Mouse (Mus musculus): ENCODE measurements around the gene Nceh1. TPM values are rescaled to one million over a fixed set of nuclear protein-coding genes. Genes with fewer than 3 reads are reported as not detected.
"Not testable (repeated sequence)": the region's sequence is repeated elsewhere in the genome, so short reads cannot be mapped to it uniquely, and the experiment has no call there.

Gene Nceh1
- polyA plus RNA-seq, 1 experiment = 2.4 TPM

- peak overlapping the region; percentile 89 for H3K27ac ChIP-seq (replicated peaks; ENCODE audit: low read depth, low read length)
- H3K4me1 ChIP-seq (ENCODE audit: control insufficient read depth, insufficient read depth, insufficient read length, low read length) = peaks cover 11% of the 10 kb centered on the region; the same call in 1 of the 2 replicates
Measured at GRCm38 (mm10) chr3:27272926-27273745, 90.4 kb downstream of the Nceh1 start.

GRCm38 (mm10) chr3:27279286-27279925 is 96.6 kb downstream of the Nceh1 start:
- peaks cover 20% of the 10 kb centered on the region for H3K4me1 ChIP-seq (ENCODE audit: control insufficient read depth, insufficient read depth, insufficient read length, low read length)
- H3K27ac ChIP-seq (replicated peaks; ENCODE audit: low read depth, low read length) = peak overlapping the region; percentile 78
- not testable (repeated sequence) for H3K4me3 ChIP-seq (ENCODE audit: insufficient read depth, low read depth, low read length)

More at GRCm38 (mm10) chr3:27272926-27273745, 90.4 kb downstream of the Nceh1 start:
- H3K4me3 ChIP-seq (ENCODE audit: insufficient read depth, low read depth, low read length) = no peak overlapping the region; the same call in 1 of the 2 replicates

DNA sequence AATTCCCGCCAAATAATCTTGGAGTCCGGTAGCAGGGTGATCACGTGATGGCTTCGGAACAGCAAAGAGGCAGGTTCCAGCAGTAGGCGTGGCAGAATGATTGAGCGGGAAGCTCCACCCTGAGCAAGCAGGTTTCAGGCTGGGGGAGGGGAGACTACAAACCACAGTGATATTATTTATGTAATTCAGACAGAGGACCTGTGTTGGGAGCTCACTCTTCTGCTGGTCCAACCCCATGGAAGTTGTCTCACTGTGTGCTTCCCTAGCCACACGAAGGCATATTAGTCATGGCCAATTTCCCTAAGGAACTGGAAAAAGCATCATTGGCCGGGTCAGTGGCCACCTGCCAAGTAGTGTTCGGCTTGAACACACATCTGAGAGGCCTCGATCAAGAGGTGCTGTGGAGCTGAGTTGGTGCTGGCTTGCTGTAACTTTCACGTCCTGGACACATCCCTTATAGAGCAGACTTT is 97.5 kb downstream of the Nceh1 start:
- Histone ChIP-seq H3K27ac (replicated peaks; ENCODE audit: low read depth, low read length) (peak overlapping the region; percentile 75), H3K4me1 (ENCODE audit: control insufficient read depth, insufficient read depth, insufficient read length, low read length) (peaks cover 22% of the 10 kb centered on the region), H3K4me3 (ENCODE audit: insufficient read depth, low read depth, low read length) (no peak overlapping the region)

DNA sequence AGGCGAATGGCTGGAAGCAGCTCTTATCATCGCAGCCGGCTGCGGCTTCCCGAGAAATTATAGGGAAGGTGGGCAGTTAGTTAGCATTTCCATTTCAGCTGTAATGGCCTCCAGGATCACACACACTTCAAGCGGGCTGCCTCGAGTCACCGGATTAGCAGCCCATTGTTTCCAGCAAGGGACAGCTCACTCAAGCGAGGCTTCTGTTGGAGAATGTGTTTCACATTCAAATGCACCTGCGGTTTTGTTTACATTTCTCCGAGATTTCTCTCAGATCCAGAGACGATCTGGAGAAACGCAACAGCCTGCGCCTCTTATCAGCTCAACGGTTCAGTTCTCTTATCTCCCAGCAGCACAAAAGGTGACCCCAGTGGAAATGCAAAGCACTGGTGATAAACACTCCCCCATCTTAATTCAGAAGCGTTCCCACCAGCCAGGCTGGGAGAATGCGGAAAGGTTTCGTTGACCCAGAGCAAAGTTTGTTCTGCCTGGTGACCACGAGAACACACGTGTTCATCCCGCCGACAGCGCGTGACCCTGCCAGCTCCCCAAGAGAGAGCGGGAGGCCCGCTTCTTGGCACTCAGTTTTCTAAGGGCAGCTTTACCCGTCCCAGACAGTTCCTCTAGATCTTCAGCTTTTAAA is 100.4 kb downstream of the Nceh1 start:
- Histone ChIP-seq H3K4me3 (ENCODE audit: insufficient read depth, low read depth, low read length) (peak overlapping the region; percentile 34), H3K27ac (replicated peaks; ENCODE audit: low read depth, low read length) (peak overlapping the region; percentile 46; the same call in 1 of the 2 replicates)

GRCm38 (mm10) chr3:27283796-27284195 is 101.0 kb downstream of the Nceh1 start:
- H3K4me1 ChIP-seq (ENCODE audit: control insufficient read depth, insufficient read depth, insufficient read length, low read length) = peaks cover 21% of the 10 kb centered on the region
- H3K27ac ChIP-seq (replicated peaks; ENCODE audit: low read depth, low read length) = 0 out of 2 replicates have a peak overlapping the region, but pooled peaks have one; percentile 46
- H3K4me3 ChIP-seq (ENCODE audit: insufficient read depth, low read depth, low read length) = 0 out of 2 replicates have a peak overlapping the region, but pooled peaks have one; percentile 34

More for the DNA sequence above, 100.4 kb downstream of the Nceh1 start:
- peaks cover 18% of the 10 kb centered on the region for H3K4me1 ChIP-seq (ENCODE audit: control insufficient read depth, insufficient read depth, insufficient read length, low read length)

- Histone ChIP-seq H3K4me1 (ENCODE audit: control insufficient read depth, insufficient read depth, insufficient read length, low read length) (peaks cover 21% of the 10 kb centered on the region), H3K4me3 (ENCODE audit: insufficient read depth, low read depth, low read length) (no peak overlapping the region), H3K27ac (replicated peaks; ENCODE audit: low read depth, low read length) (no peak overlapping the region)
Measured at GRCm38 (mm10) chr3:27284227-27284626, 101.5 kb downstream of the Nceh1 start.

GRCm38 (mm10) chr3:27285072-27285471 is 102.3 kb downstream of the Nceh1 start:
- Histone ChIP-seq H3K27ac (replicated peaks; ENCODE audit: low read depth, low read length) (peak overlapping the region; percentile 68), H3K4me3 (ENCODE audit: insufficient read depth, low read depth, low read length) (no peak overlapping the region), H3K4me1 (ENCODE audit: control insufficient read depth, insufficient read depth, insufficient read length, low read length) (peaks cover 22% of the 10 kb centered on the region)

GRCm38 (mm10) chr3:27288301-27288700 is 105.5 kb downstream of the Nceh1 start:
- peaks cover 10% of the 10 kb centered on the region for H3K4me1 ChIP-seq (ENCODE audit: control insufficient read depth, insufficient read depth, insufficient read length, low read length)
- H3K27ac ChIP-seq (replicated peaks; ENCODE audit: low read depth, low read length) = peak overlapping the region; percentile 82
- H3K4me3 ChIP-seq (ENCODE audit: insufficient read depth, low read depth, low read length) = no peak overlapping the region

DNA sequence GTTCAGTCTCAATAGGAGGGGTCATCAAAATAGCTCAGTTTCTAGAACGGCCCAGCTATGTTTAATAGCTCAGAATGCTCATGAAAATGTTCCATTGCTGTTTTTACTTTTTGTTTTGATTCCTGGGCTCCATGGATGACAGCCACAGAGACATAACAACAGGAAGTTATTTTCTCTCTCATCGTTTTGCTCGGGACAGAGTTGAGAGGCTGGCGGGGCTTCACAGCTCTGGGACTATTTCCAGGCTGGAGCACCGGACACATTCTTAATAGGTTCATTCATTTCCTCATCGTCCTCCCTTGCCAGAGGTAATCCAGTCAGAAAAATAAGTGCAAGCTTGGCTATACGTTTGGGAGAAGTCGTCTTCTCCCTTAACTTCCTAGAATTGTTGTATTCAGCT is 106.1 kb downstream of the Nceh1 start:
- H3K27ac ChIP-seq (replicated peaks; ENCODE audit: low read depth, low read length) = peak overlapping the region; percentile 82
- 0 out of 2 replicates have a peak overlapping the region, but pooled peaks have one; percentile 1 for H3K4me3 ChIP-seq (ENCODE audit: insufficient read depth, low read depth, low read length)
- peaks cover 9% of the 10 kb centered on the region for H3K4me1 ChIP-seq (ENCODE audit: control insufficient read depth, insufficient read depth, insufficient read length, low read length)

GRCm38 (mm10) chr3:27290285-27290684 is 107.5 kb downstream of the Nceh1 start:
- H3K27ac ChIP-seq (replicated peaks; ENCODE audit: low read depth, low read length) = no peak overlapping the region
- H3K4me1 ChIP-seq (ENCODE audit: control insufficient read depth, insufficient read depth, insufficient read length, low read length) = peaks cover 7% of the 10 kb centered on the region
- H3K4me3 ChIP-seq (ENCODE audit: insufficient read depth, low read depth, low read length) = no peak overlapping the region

GRCm38 (mm10) chr3:27290945-27291344 is 108.2 kb downstream of the Nceh1 start:
- H3K4me1 ChIP-seq (ENCODE audit: control insufficient read depth, insufficient read depth, insufficient read length, low read length); H3K4me3 ChIP-seq (ENCODE audit: insufficient read depth, low read depth, low read length): not testable (repeated sequence)
- H3K27ac ChIP-seq (replicated peaks; ENCODE audit: low read depth, low read length) = peak overlapping the region; percentile 48; the same call in 1 of the 2 replicates

- H3K27ac ChIP-seq (replicated peaks; ENCODE audit: low read depth, low read length) = peak overlapping the region; percentile 48; the same call in 1 of the 2 replicates
- H3K4me1 ChIP-seq (ENCODE audit: control insufficient read depth, insufficient read depth, insufficient read length, low read length); H3K4me3 ChIP-seq (ENCODE audit: insufficient read depth, low read depth, low read length): not testable (repeated sequence)
Measured at GRCm38 (mm10) chr3:27291411-27291810, 108.6 kb downstream of the Nceh1 start.

DNA sequence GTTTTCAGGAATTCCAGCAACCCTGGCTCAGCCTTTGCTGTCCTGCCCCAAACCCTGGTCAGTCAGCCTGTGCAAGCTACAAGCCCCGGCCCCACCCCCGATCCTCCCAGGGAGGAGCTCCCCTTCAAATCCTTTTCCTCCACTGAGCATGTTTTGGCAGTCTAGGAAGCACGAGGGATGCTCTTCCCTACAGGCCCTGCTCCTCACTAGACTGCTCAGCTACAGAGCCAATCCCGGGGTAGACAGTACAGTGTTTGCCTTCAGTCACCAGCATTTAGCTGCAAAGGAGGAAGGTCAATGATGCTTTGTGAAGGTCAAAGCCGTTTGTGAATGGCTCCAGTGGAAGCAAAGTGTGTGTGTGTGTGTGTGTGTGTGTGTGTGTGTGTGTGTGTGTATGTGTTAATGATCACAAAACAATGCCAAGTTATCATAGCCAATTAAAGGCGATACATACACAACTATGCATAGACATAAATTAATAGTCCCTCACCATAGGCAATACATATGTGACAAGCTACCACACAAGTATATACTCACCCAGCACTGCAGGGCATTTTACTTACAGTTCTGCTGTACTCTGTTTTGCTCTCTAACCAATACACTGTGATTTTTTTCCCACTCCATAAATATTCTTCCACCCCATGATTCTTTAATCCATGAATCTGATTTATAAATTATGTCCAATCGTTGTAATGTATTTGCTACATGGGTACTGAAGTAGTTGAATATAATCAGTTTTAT is 111.0 kb downstream of the Nceh1 start:
- Histone ChIP-seq H3K27ac (replicated peaks; ENCODE audit: low read depth, low read length) (no peak overlapping the region), H3K4me3 (ENCODE audit: insufficient read depth, low read depth, low read length) (no peak overlapping the region), H3K4me1 (ENCODE audit: control insufficient read depth, insufficient read depth, insufficient read length, low read length) (0 out of 2 replicates have a peak, but pooled peaks cover 3% of the 10 kb centered on the region)

DNA sequence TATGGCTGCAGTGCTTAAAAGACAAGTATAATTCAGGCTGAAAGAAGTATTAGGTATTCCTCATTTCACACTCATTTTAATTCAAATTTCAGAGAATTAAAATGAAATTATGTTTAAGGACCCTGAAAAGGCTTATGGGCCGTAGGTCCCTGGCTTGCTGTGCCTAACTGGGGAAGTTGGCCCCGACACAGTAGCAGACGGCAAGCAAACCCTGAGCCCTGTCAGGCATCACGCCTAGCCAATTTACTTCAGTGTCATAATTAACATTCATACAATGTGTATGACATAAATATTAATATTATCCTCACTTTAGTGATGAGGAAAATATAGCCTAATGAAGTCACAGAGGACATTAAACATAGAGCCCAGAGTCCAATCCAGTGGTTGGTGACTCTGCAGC is 117.7 kb downstream of the Nceh1 start:
- H3K4me1 ChIP-seq (ENCODE audit: control insufficient read depth, insufficient read depth, insufficient read length, low read length) = peaks cover 6% of the 10 kb centered on the region
- no peak overlapping the region for H3K4me3 ChIP-seq (ENCODE audit: insufficient read depth, low read depth, low read length)
- no peak overlapping the region for H3K27ac ChIP-seq (replicated peaks; ENCODE audit: low read depth, low read length)

Measured in brown adipose tissue, adult 24 weeks (tissue).